In genomic region chr16:58696796-58697195, GRCm38 (mm10) we compare ENCODE assay signal across 31 mouse cellular contexts. TPM values are rescaled to one million over a fixed set of nuclear protein-coding genes. Genes with fewer than 3 reads are reported as not detected.
"Had no signal": no experiment of that assay in that cellular context is flagged by ENCODE, and none has a peak within 500 bp of the region (broad histone marks: within the 10 kb centered on the region; RNA-seq: fewer than 3 reads in every experiment).

No protein-coding gene starts in this region.

- H3K4me2 ChIP-seq: kidney, embryonic 15.5 days; liver, embryonic 13.5 days; midbrain, embryonic 11.5 days; neural tube, embryonic 12.5 days; neural tube, embryonic 15.5 days had no signal

- H3K36me3 ChIP-seq: kidney, embryonic 15.5 days; liver, embryonic 13.5 days; neural tube, embryonic 12.5 days; neural tube, embryonic 15.5 days had no signal

- DNase-seq: kidney, postnatal 10 days; kidney, postnatal 36 days; layer of hippocampus, postnatal 36 days; liver, embryonic 13.5 days; lung, adult 2 months; lung, postnatal 14 days; lung, postnatal 4 days; midbrain, embryonic 14.5 days; retina, postnatal 1 day; thymus, postnatal 25 days had no signal

- H3K4me3 ChIP-seq: kidney, embryonic 15.5 days; left cerebral cortex, adult 2 months; liver, embryonic 13.5 days; neural tube, embryonic 12.5 days; neural tube, embryonic 15.5 days had no signal

- H3K27me3 ChIP-seq: kidney, embryonic 15.5 days; liver, embryonic 13.5 days; neural tube, embryonic 12.5 days; neural tube, embryonic 15.5 days had no signal

RNA-seq across cellular contexts. Expression of gene Gpr15, which starts 22.1 kb away (rescaled TPM):
- total RNA-seq: layer of hippocampus, adult 8-10 months; layer of hippocampus, postnatal 10 days; layer of hippocampus, postnatal 36 days; left cerebral cortex, adult 2 months; left cerebral cortex, postnatal 10 days; left cerebral cortex, postnatal 36 days; liver, adult 2 months; megakaryocyte-erythroid progenitor cell, adult 5-6 weeks had no signal
- polyA plus RNA-seq: kidney, embryonic 15.5 days; limb, embryonic 11.5 days; liver, embryonic 16.5 days; midbrain, embryonic 11.5 days; midbrain, postnatal 0 days; neural tube, embryonic 12.5 days; neural tube, embryonic 15.5 days; small intestine, adult 2 months; stomach, embryonic 16.5 days had no signal

RNA-seq across cellular contexts. Expression of gene E330017A01Rik, which starts 58.3 kb away (rescaled TPM):
- total RNA-seq: layer of hippocampus, adult 8-10 months; layer of hippocampus, postnatal 10 days; layer of hippocampus, postnatal 36 days; left cerebral cortex, adult 2 months; left cerebral cortex, postnatal 10 days; left cerebral cortex, postnatal 36 days; liver, adult 2 months; megakaryocyte progenitor cell, adult 5-6 weeks; megakaryocyte-erythroid progenitor cell, adult 5-6 weeks; midbrain, postnatal 0 days had no signal
- polyA plus RNA-seq: kidney, embryonic 15.5 days; limb, embryonic 11.5 days; limb, embryonic 14.5 days; liver, adult 2 months; liver, embryonic 13.5 days; liver, embryonic 16.5 days; lung, adult 2 months; lung, embryonic 16.5 days; midbrain, embryonic 11.5 days; midbrain, embryonic 14.5 days; neural tube, embryonic 15.5 days; small intestine, adult 2 months; spleen, adult 2 months; stomach, embryonic 16.5 days; thymus, postnatal 0 days had no signal
